Mouse (Mus musculus) bone marrow macrophage, adult 2 months (primary cell): ENCODE data around the gene Cdh6.

Experiments
- CTCF ChIP-seq: IDR thresholded peaks from 2 replicates; pipeline ENCODE4 v1.5.1; 2012; ENCODE audit warnings: low read depth, mild to moderate bottlenecking, low read length, moderate library complexity
- POLR2A ChIP-seq: IDR thresholded peaks from 2 replicates; pipeline ENCODE4 v1.6.1; 2012; ENCODE audit warnings: mild to moderate bottlenecking, low read depth, low read length, borderline replicate concordance

DNA sequence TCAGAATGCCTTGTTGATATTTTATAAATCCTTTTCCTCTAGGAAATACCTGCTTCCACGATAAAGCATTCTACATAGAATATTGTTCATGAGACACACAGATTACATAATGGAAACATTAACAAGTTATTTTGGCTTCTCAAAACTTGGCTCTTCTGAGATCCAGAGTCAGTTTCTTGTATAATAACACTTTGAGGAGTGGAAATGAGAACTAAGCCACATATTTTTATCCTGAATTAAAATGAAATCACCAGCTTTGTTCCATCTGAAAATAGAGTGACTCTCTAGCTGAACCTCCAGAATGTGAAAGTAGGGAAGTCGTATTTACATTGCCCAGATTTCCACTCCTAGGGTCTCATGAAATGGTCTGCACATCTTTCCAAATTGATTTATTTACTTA lies 142.8 kb downstream of the Cdh6 start:
- TF ChIP-seq POLR2A (no peak), CTCF (no peak)
